Mouse (Mus musculus) lung, postnatal 25 days (tissue): ENCODE measurements around the gene Nlrp6.
"Not testable (repeated sequence)": the region's sequence is repeated elsewhere in the genome, so short reads cannot be mapped to it uniquely, and the experiment has no call there.

Source experiments
- DNase-seq: peaks from one replicate; pipeline ENCODE4 v3.0.0; 2022; ENCODE audit warnings: low spot score

Gene Nlrp6

DNA sequence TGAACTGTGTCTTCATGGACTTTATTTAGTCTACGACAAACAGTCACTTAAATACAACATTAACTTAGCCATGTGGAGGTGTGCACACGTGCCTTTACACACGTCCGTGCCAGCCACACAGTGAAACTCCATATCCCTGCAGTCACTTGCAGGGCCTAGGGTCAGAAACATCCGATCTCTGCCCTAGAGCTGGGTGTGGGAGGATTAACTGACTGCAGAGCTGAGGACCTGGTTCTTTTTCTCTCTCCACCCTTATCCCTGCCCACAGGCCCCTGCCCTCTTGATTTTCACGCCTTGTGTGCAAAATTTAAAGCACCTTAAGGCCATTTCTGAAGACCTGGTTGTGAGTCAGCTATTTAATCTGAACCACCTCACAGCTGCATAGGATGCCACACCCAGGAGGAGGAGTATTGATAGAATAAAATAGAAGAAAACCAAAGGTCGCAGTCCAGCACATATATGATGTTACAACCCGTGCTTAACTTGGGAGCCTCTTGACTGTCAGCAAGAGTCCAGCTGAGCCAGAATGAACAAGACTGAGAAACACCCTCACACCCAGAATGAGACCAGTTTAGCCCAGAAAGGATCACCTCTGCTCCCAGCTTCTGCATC is at the start of gene Nlrp6:
TSS of gene Nlrp6 (plus strand) at position 485 of the 612 bp plus-strand sequence.
- no peak for DNase-seq

DNA sequence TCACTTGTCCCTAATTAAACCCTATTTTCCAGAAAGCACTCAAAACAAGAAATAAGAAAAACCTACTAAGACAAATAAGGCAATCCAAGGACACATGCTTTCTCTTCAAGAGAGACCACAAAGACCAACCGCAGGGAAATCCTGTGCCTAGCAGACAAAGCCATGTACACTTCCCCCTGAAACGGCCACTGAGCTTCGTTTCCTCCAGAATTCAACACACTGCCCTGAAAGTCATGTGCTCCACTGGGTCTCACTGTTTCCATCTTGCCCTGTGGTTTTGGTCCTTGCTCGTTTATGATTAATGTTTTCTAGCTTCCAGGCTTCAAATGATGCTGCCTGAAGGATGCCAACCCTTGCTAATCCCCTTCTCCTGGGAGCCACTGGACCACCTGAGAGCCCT is 46.5 kb upstream of the Nlrp6 start:
- peak; percentile 16 for DNase-seq

- DNase-seq, result peak; percentile 28
Observed at GRCm38 (mm10) chr7:140877364-140877763, 43.3 kb upstream of the Nlrp6 start.

DNA sequence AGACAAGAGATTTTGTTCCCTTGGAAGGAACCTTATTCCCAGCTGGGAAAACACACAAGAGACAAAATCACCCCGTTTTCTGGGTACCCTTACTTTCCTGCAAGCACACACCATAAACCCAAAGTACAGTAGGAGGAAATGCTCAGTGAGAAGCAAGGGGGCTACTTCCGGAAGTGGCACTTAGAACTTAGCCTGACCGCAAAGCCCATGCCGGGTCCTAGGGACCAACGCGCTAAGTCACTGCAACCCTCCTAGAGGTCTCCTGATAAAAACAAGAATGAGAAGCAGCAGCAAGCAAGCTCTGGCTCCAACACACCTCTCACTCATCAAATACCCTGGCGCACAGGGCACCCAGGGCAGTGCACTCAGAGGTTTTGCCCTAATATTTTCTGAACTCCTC is 41.3 kb upstream of the Nlrp6 start:
- DNase-seq, result no peak

- no peak for DNase-seq
Observed at GRCm38 (mm10) chr7:140880419-140880818, 40.3 kb upstream of the Nlrp6 start.

DNA sequence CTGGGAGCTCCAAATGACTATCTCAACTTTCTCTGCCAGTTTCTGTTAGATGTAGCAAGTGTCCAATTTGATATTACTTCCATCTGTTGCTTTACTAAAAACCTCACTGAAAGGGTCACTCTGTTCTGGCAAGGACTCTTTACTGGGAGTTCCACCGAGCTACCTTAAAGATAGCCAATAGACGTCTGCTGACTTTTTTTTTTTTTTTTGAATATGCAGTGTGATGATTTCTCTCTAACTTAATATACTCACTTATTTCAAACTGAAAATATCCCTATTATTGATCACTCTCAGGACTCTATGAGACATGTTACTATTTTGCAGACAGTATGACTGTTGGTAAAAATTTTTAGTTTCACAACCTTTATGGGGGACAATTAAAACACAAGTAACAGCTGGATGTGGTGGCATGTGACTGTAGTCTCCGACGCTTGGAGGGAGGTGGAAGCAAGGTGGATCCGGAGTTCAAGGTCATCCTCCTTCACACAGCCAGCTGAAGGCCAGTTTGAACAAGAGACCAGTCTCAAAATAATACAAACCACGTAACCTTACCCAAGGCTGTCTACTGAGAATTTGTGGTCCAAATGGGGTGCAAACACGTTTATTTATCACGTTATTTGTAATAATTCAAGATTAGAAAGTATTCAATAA is 39.7 kb upstream of the Nlrp6 start:
- no peak for DNase-seq

DNA sequence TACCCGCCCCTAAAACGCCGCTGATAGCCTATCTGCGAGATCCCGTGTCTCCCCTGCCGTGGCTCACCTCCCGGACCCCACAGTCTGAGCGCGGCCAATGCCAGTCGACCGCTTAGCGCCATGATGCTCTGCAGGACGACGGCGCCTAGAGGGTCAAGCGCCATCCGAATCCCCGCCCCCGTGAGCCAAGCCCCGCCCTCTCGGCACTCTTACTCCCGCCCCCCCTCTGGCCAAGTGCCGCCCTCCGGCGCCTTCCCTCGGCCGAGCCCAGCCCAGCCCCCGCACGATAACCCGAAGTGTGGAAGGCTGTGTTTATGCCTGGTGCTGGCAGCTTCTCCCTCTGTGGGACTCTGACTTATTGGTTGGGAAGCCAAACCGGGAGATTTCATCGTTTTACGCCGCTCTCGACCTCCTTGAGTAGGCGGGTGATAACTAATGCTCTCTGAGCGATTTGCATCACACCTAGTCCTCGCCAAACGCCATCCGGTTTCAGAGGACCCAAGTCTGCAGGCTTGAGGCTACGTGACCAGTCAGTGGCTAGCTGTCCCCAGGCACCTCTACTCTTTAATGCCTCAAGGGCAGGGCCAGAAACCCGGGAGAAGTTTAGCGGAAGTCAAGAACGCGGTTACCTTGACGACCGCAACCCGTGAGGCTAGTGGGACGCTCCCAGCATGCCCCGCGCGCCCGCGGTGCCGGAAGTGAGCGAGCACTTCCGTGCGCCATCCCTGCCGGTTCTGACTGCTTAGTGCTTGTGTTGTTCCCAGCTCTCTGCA is 38.8 kb upstream of the Nlrp6 start, which contains the start of the genes Psmd13 and Sirt3:
TSS of gene Psmd13 (plus strand) at position 273 of the 773 bp plus-strand sequence.
TSS of gene Sirt3 (minus strand) at position 614 of the 773 bp plus-strand sequence.
- peak; percentile 95 for DNase-seq

GRCm38 (mm10) chr7:140882469-140882803 is 38.3 kb upstream of the Nlrp6 start:
- no peak for DNase-seq

DNA sequence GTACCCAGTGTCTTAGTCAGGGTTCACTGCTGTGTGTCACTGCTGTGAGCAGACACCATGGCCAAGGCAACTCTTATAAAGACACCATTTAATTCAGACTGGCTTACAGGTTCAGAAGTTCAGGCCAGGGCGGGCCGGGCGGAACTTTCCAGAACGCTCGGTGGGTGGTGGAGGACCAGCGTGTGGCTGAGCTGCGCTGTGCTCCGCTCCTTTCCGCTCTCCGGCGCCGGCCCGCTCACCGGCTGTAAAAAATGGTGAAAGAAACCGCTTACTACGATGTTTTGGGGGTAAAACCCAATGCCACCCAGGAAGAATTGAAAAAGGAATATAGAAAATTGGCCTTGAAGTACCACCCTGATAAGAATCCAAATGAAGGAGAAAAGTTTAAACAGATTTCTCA is 30.1 kb upstream of the Nlrp6 start:
- DNase-seq, result not testable (repeated sequence)

GRCm38 (mm10) chr7:140894031-140894430 is 26.7 kb upstream of the Nlrp6 start:
- DNase-seq, result no peak

- no peak for DNase-seq
Observed at GRCm38 (mm10) chr7:140894611-140895010, 26.1 kb upstream of the Nlrp6 start.

- no peak for DNase-seq
Observed at GRCm38 (mm10) chr7:140897863-140898262, 22.8 kb upstream of the Nlrp6 start.

GRCm38 (mm10) chr7:140899121-140899520 is 21.6 kb upstream of the Nlrp6 start:
- DNase-seq, result no peak

GRCm38 (mm10) chr7:140900220-140900619 is 20.5 kb upstream of the Nlrp6 start, which contains the start of gene Cox8b:
Gene Cox8b (minus strand): TSS chr7:140900446.
- DNase-seq, result no peak

DNA sequence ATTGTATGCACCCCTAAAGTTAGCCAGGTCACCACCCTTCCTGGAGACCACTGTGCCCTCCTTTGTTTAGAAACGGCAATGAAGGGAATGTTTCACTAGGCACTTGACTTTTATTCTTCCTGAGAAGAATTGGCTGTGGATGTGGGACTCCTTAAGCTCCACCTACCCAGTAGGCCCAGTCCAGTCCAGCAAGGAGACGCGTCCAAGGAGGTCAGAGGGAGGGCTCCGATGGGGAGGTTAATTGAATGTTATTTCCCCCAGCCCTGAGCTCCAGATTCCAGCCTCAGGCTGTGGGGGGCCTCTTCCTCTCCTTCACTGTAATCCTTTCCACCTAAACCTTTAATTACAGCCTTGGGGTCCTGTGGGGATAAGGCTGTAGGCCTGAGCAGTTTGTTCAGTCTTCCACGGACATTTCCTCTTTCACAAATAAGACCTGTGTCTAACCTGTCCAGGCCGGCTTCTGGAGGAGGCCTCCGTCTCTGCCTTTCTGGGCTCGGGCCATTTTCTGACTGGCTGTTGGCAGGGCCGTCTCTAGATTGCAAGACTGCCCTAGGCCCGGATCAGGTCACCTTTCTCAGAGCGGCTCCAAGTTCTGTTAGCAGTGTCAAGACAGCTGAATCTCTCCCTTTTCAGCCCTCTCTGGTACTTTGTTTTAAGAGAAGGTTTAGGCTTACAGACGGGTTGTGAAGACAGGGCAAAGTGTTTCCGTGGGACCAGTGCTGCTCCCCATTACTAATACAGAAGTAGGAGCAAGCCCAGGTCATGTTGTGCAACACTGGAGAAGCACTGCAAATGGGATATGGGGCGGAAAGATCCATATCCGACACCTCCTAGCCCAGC is 18.4 kb upstream of the Nlrp6 start:
- DNase-seq, result no peak

- DNase-seq, result peak; percentile 78
Observed at GRCm38 (mm10) chr7:140903212-140903611, 17.5 kb upstream of the Nlrp6 start.

GRCm38 (mm10) chr7:140905642-140906081 is 15.0 kb upstream of the Nlrp6 start:
- DNase-seq, result no peak

DNA sequence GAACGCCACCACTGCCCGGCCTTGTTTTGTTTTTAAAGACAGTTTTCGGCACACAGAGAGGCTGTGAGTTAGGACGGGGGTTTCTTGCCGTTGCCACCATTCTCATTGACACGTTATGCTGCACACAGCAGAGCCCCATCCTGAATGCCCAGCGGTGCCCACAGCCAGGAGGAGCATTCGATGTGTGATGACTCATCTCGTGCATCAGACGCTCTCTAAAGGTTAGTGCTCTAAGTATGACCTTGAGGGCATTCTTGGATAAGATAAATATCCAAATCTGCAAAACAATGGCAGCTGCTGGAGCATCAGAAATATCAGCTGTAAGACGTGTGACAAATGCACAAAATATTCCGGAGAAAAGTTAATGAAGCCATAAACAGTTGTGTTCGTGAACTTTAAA is 13.6 kb upstream of the Nlrp6 start:
- DNase-seq, result no peak

GRCm38 (mm10) chr7:140907697-140908096 is 13.0 kb upstream of the Nlrp6 start:
- DNase-seq, result no peak

DNA sequence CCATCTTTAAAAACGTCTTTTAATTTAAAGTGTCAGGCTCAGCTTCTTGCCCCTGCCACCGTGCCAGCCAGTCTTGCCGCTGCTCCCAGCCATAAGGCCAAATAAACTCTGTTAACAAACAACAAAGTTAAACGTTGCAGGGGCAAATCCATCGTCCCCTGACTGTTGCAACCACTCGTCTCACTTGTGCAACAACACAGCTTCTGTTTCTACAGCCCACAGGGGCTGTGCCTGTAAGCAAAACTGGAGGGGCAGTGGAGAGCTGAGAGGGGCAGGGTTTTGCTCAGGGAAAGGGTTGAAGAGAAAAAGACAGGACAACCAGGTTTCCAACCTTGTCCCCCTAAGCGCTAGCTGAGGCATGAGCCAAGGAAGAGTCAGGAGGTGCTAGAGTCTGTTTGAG is 12.5 kb upstream of the Nlrp6 start:
- DNase-seq, result no peak

DNA sequence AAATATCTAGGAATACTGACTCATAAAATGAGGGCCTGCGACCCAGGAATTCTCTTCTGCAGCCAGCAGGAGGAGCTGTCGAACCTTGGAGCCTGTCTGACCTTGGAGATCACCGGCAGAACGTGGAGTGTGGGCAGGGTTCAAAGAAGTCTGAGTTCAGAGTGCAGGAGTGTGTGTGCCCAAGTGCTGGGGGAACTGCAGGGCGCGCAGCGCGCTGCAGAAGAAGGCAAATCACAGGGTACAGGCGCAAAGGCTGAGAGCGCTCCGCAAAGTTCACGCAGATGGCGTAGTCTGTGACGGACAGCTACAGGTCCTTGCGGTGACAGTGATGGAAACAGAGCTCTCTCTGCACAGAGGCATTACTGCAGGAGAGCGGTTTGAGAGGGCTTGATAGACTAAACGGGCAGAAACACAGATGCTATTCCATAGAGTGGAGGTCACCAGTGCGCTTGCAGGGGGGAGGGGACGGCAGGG is 12.0 kb upstream of the Nlrp6 start:
- DNase-seq, result peak; percentile 83

DNA sequence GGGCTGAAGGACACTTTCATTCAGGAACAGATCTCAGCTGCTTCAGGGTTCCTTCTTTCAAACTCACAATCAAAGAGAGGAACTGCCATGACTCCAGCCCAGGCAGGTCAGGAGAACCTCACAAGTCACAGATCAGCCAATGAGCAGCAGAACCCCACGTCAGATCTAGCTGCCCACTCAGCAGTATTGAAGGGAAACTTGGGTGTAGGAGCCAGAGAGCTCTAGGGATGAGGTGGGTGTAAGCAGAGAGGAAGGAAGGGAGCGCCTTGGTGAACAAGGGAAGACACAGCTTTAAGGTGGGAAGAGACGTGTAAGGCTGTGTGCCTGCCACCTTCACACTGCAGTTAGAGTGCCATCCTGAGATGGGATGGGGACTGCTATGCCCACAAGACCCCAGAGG is 8.4 kb upstream of the Nlrp6 start:
- no peak for DNase-seq
